Mouse (Mus musculus): ENCODE measurements around the gene Pdha2. TPM values are rescaled to one million over a fixed set of nuclear protein-coding genes. Genes with fewer than 3 reads are reported as not detected.

The Pdha2 gene
- polyA plus RNA-seq, 1 experiment = not detected

GRCm38 (mm10) chr3:141211644-141212043 is 511 bp downstream of the Pdha2 start:
- Histone ChIP-seq H3K27me3 (ENCODE audit: control insufficient read depth, insufficient read depth, low read length, poor library complexity, severe bottlenecking) (no peaks in the 10 kb centered on the region), H3K9me3 (replicated peaks; ENCODE audit: control insufficient read depth, insufficient read depth, low read length, poor library complexity, severe bottlenecking) (no peaks in the 10 kb centered on the region), H3K27ac (ENCODE audit: insufficient read depth, low read length) (no peak overlapping the region), H3K4me1 (ENCODE audit: control insufficient read depth, insufficient read depth, low read length) (no peaks in the 10 kb centered on the region), H3K9ac (ENCODE audit: low read depth, poor library complexity, severe bottlenecking) (no peak overlapping the region), H3K36me3 (ENCODE audit: control insufficient read depth, insufficient read depth, low read length, poor library complexity, severe bottlenecking) (no peaks in the 10 kb centered on the region), H3K4me3 (ENCODE audit: low read depth, low read length) (no peak overlapping the region)
- no peak for TF ChIP-seq POLR2A (IDR thresholded peaks at IDR 0.05; ENCODE audit: insufficient read depth, low read length)

GRCm38 (mm10) chr3:141201766-141202165 is 10.4 kb downstream of the Pdha2 start:
- TF ChIP-seq CTCF (IDR thresholded peaks at IDR 0.05; ENCODE audit: low read depth, low read length) = no peak
- TF ChIP-seq POLR2A (IDR thresholded peaks at IDR 0.05; ENCODE audit: insufficient read depth, low read length) = no peak
- no peak for TF ChIP-seq EP300 (IDR thresholded peaks at IDR 0.05; ENCODE audit: insufficient read depth, low read depth, low read length)
- no peaks in the 10 kb centered on the region for H3K4me1 ChIP-seq (ENCODE audit: control insufficient read depth, insufficient read depth, low read length)
- no peak overlapping the region for H3K4me3 ChIP-seq (ENCODE audit: low read depth, low read length)
- H3K36me3 ChIP-seq (ENCODE audit: control insufficient read depth, insufficient read depth, low read length, poor library complexity, severe bottlenecking) = no peaks in the 10 kb centered on the region
- no peaks in the 10 kb centered on the region for H3K27me3 ChIP-seq (ENCODE audit: control insufficient read depth, insufficient read depth, low read length, poor library complexity, severe bottlenecking)
- no peaks in the 10 kb centered on the region for H3K9me3 ChIP-seq (replicated peaks; ENCODE audit: control insufficient read depth, insufficient read depth, low read length, poor library complexity, severe bottlenecking)
- no peak overlapping the region for H3K9ac ChIP-seq (ENCODE audit: low read depth, poor library complexity, severe bottlenecking)
- H3K27ac ChIP-seq (ENCODE audit: insufficient read depth, low read length) = no peak overlapping the region

- H3K36me3 ChIP-seq (ENCODE audit: control insufficient read depth, insufficient read depth, low read length, poor library complexity, severe bottlenecking) = no peaks in the 10 kb centered on the region
- H3K9me3 ChIP-seq (replicated peaks; ENCODE audit: control insufficient read depth, insufficient read depth, low read length, poor library complexity, severe bottlenecking) = no peaks in the 10 kb centered on the region
- no peak overlapping the region for H3K4me3 ChIP-seq (ENCODE audit: low read depth, low read length)
- H3K27ac ChIP-seq (ENCODE audit: insufficient read depth, low read length) = no peak overlapping the region
- H3K4me1 ChIP-seq (ENCODE audit: control insufficient read depth, insufficient read depth, low read length) = no peaks in the 10 kb centered on the region
- TF ChIP-seq CTCF (IDR thresholded peaks at IDR 0.05; ENCODE audit: low read depth, low read length) (no peak), EP300 (IDR thresholded peaks at IDR 0.05; ENCODE audit: insufficient read depth, low read depth, low read length) (no peak), POLR2A (IDR thresholded peaks at IDR 0.05; ENCODE audit: insufficient read depth, low read length) (no peak)
- H3K9ac ChIP-seq (ENCODE audit: low read depth, poor library complexity, severe bottlenecking) = no peak overlapping the region
- H3K27me3 ChIP-seq (ENCODE audit: control insufficient read depth, insufficient read depth, low read length, poor library complexity, severe bottlenecking) = no peaks in the 10 kb centered on the region; the same call in 1 of the 2 replicates
Observed at GRCm38 (mm10) chr3:141197308-141197861, 14.8 kb downstream of the Pdha2 start.

GRCm38 (mm10) chr3:141191653-141192052 is 20.5 kb downstream of the Pdha2 start:
- H3K9me3 ChIP-seq (replicated peaks; ENCODE audit: control insufficient read depth, insufficient read depth, low read length, poor library complexity, severe bottlenecking) = no peaks in the 10 kb centered on the region
- no peak overlapping the region for H3K27ac ChIP-seq (ENCODE audit: insufficient read depth, low read length)
- no peak for TF ChIP-seq POLR2A (IDR thresholded peaks at IDR 0.05; ENCODE audit: insufficient read depth, low read length)
- no peak overlapping the region for H3K9ac ChIP-seq (ENCODE audit: low read depth, poor library complexity, severe bottlenecking)
- no peaks in the 10 kb centered on the region for H3K36me3 ChIP-seq (ENCODE audit: control insufficient read depth, insufficient read depth, low read length, poor library complexity, severe bottlenecking)
- H3K4me3 ChIP-seq (ENCODE audit: low read depth, low read length) = no peak overlapping the region
- H3K27me3 ChIP-seq (ENCODE audit: control insufficient read depth, insufficient read depth, low read length, poor library complexity, severe bottlenecking) = no peaks in the 10 kb centered on the region; the same call in 1 of the 2 replicates
- no peaks in the 10 kb centered on the region for H3K4me1 ChIP-seq (ENCODE audit: control insufficient read depth, insufficient read depth, low read length)

GRCm38 (mm10) chr3:141190429-141190828 is 21.7 kb downstream of the Pdha2 start:
- H3K4me3 ChIP-seq (ENCODE audit: low read depth, low read length) = no peak overlapping the region
- H3K27me3 ChIP-seq (ENCODE audit: control insufficient read depth, insufficient read depth, low read length, poor library complexity, severe bottlenecking) = no peaks in the 10 kb centered on the region; the same call in 1 of the 2 replicates
- no peaks in the 10 kb centered on the region for H3K36me3 ChIP-seq (ENCODE audit: control insufficient read depth, insufficient read depth, low read length, poor library complexity, severe bottlenecking)
- no peak overlapping the region for H3K27ac ChIP-seq (ENCODE audit: insufficient read depth, low read length)
- TF ChIP-seq POLR2A (IDR thresholded peaks at IDR 0.05; ENCODE audit: insufficient read depth, low read length) = no peak
- no peak for TF ChIP-seq EP300 (IDR thresholded peaks at IDR 0.05; ENCODE audit: insufficient read depth, low read depth, low read length)
- TF ChIP-seq CTCF (IDR thresholded peaks at IDR 0.05; ENCODE audit: low read depth, low read length) = no peak
- H3K9ac ChIP-seq (ENCODE audit: low read depth, poor library complexity, severe bottlenecking) = no peak overlapping the region
- H3K9me3 ChIP-seq (replicated peaks; ENCODE audit: control insufficient read depth, insufficient read depth, low read length, poor library complexity, severe bottlenecking) = no peaks in the 10 kb centered on the region
- no peaks in the 10 kb centered on the region for H3K4me1 ChIP-seq (ENCODE audit: control insufficient read depth, insufficient read depth, low read length)

- Histone ChIP-seq H3K4me3 (ENCODE audit: low read depth, low read length) (no peak overlapping the region), H3K9me3 (replicated peaks; ENCODE audit: control insufficient read depth, insufficient read depth, low read length, poor library complexity, severe bottlenecking) (no peaks in the 10 kb centered on the region), H3K36me3 (ENCODE audit: control insufficient read depth, insufficient read depth, low read length, poor library complexity, severe bottlenecking) (no peaks in the 10 kb centered on the region), H3K9ac (ENCODE audit: low read depth, poor library complexity, severe bottlenecking) (no peak overlapping the region), H3K4me1 (ENCODE audit: control insufficient read depth, insufficient read depth, low read length) (no peaks in the 10 kb centered on the region), H3K27ac (ENCODE audit: insufficient read depth, low read length) (no peak overlapping the region), H3K27me3 (ENCODE audit: control insufficient read depth, insufficient read depth, low read length, poor library complexity, severe bottlenecking) (no peaks in the 10 kb centered on the region)
- TF ChIP-seq POLR2A (IDR thresholded peaks at IDR 0.05; ENCODE audit: insufficient read depth, low read length) (no peak), CTCF (IDR thresholded peaks at IDR 0.05; ENCODE audit: low read depth, low read length) (no peak), EP300 (IDR thresholded peaks at IDR 0.05; ENCODE audit: insufficient read depth, low read depth, low read length) (no peak)
Observed at GRCm38 (mm10) chr3:141160986-141161385, 51.2 kb downstream of the Pdha2 start.
